Mouse (Mus musculus): ENCODE data around the gene Atp13a2.

GRCm38 (mm10) chr4:140944961-140945442 lies 41.7 kb upstream of the Atp13a2 start:
- no peak for TF ChIP-seq CTCF (IDR thresholded peaks at IDR 0.05 in 2 of 3, conservative IDR thresholded peaks at IDR 0.05 in 1 of 3; ENCODE audit: control insufficient read depth in 1 of 3, insufficient read depth in 1 of 3, low read depth in 2 of 3, low read length in 3 of 3, poor library complexity in 1 of 3, severe bottlenecking in 1 of 3)
- no peak for TF ChIP-seq RCOR1 (IDR thresholded peaks at IDR 0.05; ENCODE audit: low read depth, low read length)
- TF ChIP-seq POLR2AphosphoS5 (IDR thresholded peaks at IDR 0.05; ENCODE audit: borderline replicate concordance, low read depth, low read length): no peak
- no peak for TF ChIP-seq GATA1 (IDR thresholded peaks at IDR 0.05; ENCODE audit: low read depth, low read length)
- TF ChIP-seq POLR2A (IDR thresholded peaks at IDR 0.05; ENCODE audit: control insufficient read depth in 1 of 2, insufficient read depth in 1 of 2, low read depth in 1 of 2, low read length in 2 of 2, poor library complexity in 1 of 2): no peak
- TF ChIP-seq USF1 (IDR thresholded peaks at IDR 0.05; ENCODE audit: low read depth, low read length): no peak
- no peak for TF ChIP-seq E2F4 (IDR thresholded peaks at IDR 0.05; ENCODE audit: borderline replicate concordance, low read depth, low read length)

All from MEL (cell line).